Mouse (Mus musculus) heart, embryonic 14.5 days (tissue): Measurements from ENCODE around the gene Tuba3a. TPM values are rescaled to one million over a fixed set of nuclear protein-coding genes. Genes with fewer than 3 reads are reported as not detected.

Experiments used
- ATAC-seq: fragments of 200-750 bp; cut with Nextera tagmentation; 2 replicates; pipeline ENCODE4 v1.8.0; 2017; ENCODE audit warnings: low read depth, moderate TSS enrichment; ENCODE audit not compliant: insufficient number of reproducible peaks, insufficient read depth, low FRiP score
- H3K27ac ChIP-seq, 2 experiments: fragments of 200-500 bp in 1 of 2; fragments of 300-500 bp in 1 of 2; sonication (generic) in 1 of 2; replicated peaks in 1 of 2; 2 replicates each; pipeline ENCODE4 v1.5.1; 2012 to 2014; ENCODE audit warnings: low read depth in 2 of 2, low read length in 2 of 2, control low read depth in 1 of 2, mild to moderate bottlenecking in 1 of 2, mixed read lengths in 1 of 2; ENCODE audit not compliant: control insufficient read depth in 1 of 2, insufficient read depth in 1 of 2
- H3K27me3 ChIP-seq: fragments of 300-500 bp; sonication (generic); 2 replicates; pipeline ENCODE4 v1.6.1; 2014; ENCODE audit warnings: mild to moderate bottlenecking, low read length, control low read depth; ENCODE audit not compliant: control insufficient read depth, insufficient read depth
- H3K36me3 ChIP-seq: fragments of 300-500 bp; sonication (generic); 2 replicates; pipeline ENCODE4 v1.6.1; 2014; ENCODE audit warnings: mild to moderate bottlenecking, control low read depth, low read length, mixed read lengths; ENCODE audit not compliant: control insufficient read depth, insufficient read depth
- H3K4me1 ChIP-seq, 2 experiments: fragments of 200-500 bp in 1 of 2; fragments of 300-500 bp in 1 of 2; sonication (generic) in 1 of 2; 2 replicates each; pipeline ENCODE4 v1.6.1; 2012 to 2014; ENCODE audit warnings: low read length in 2 of 2, control low read depth in 1 of 2, mixed read lengths in 1 of 2; ENCODE audit not compliant: control insufficient read depth in 2 of 2, insufficient read depth in 2 of 2
- H3K4me2 ChIP-seq: fragments of 300-500 bp; sonication (generic); 2 replicates; pipeline ENCODE4 v1.6.1; 2014; ENCODE audit warnings: mild to moderate bottlenecking, low read length
- H3K4me3 ChIP-seq, 2 experiments: fragments of 200-500 bp in 1 of 2; fragments of 300-500 bp in 1 of 2; sonication (generic) in 1 of 2; 2 replicates each; pipeline ENCODE4 v1.5.1; 2012 to 2014; ENCODE audit warnings: low read length in 2 of 2, mild to moderate bottlenecking in 2 of 2, control low read depth in 1 of 2, low read depth in 1 of 2, moderate library complexity in 1 of 2; ENCODE audit not compliant: control insufficient read depth in 1 of 2, insufficient read depth in 1 of 2
- H3K9ac ChIP-seq: fragments of 300-500 bp; sonication (generic); 2 replicates; pipeline ENCODE4 v1.6.1; 2014; ENCODE audit warnings: mild to moderate bottlenecking, low read length
- H3K9me3 ChIP-seq: fragments of 300-500 bp; sonication (generic); 2 replicates; pipeline ENCODE4 v1.6.1; 2016; ENCODE audit warnings: low read length, control low read depth; ENCODE audit not compliant: control insufficient read depth
- WGBS: fragments of 180-500 bp; shearing (Covaris S2); extraction: QIAGEN DNeasy Blood & Tissue Kit; methylation state at CpG from one replicate; pipeline ENCODE4 v1.1.7; 2014; 5-methylcytosine and 5-hydroxymethylcytosine counted together
- polyA plus RNA-seq: library from polyadenylated mRNA; unstranded; fragments of >200 nt; fragmentation: Nextera tagmentation; extraction: Ambion mirVana; gene quantifications from 2 replicates; pipeline ENCODE4 v1.2.1, GENCODE M21; 2014

Gene Tuba3a
- polyA plus RNA-seq, 1 experiment from 2014 or later = not detected

- no peaks in the 10 kb centered on the region for H3K4me1 ChIP-seq
- WGBS = 77% methylated on average over 3 of the region's 3 CpGs
- no peaks in the 10 kb centered on the region for H3K27me3 ChIP-seq
- no peak overlapping the region for H3K9ac ChIP-seq
- H3K27ac ChIP-seq = no peak overlapping the region
- no peak for ATAC-seq
- no peak overlapping the region for H3K4me3 ChIP-seq
- no peak overlapping the region for H3K4me2 ChIP-seq
- no peaks in the 10 kb centered on the region for H3K9me3 ChIP-seq
- H3K36me3 ChIP-seq = no peaks in the 10 kb centered on the region
Measured at GRCm38 (mm10) chr6:125252285-125252684, 33.6 kb downstream of the Tuba3a start.

GRCm38 (mm10) chr6:125244551-125244950 lies 41.3 kb downstream of the Tuba3a start:
- no peak overlapping the region for H3K9ac ChIP-seq
- 0 out of 4 replicates have a peak, but pooled peaks cover 0 to 2% of the 10 kb centered on the region in 2 experiments for H3K4me1 ChIP-seq
- no peaks in the 10 kb centered on the region for H3K27me3 ChIP-seq
- no peak overlapping the region for H3K4me3 ChIP-seq
- H3K36me3 ChIP-seq = no peaks in the 10 kb centered on the region
- WGBS = 37% methylated on average over 1 of the region's 1 CpGs
- H3K27ac ChIP-seq = no peak overlapping the region
- ATAC-seq = no peak
- H3K9me3 ChIP-seq = no peaks in the 10 kb centered on the region
- H3K4me2 ChIP-seq = no peak overlapping the region

- ATAC-seq = no peak
- Histone ChIP-seq H3K36me3 (no peaks in the 10 kb centered on the region), H3K4me2 (no peak overlapping the region), H3K9me3 (no peaks in the 10 kb centered on the region), H3K4me3 (no peak overlapping the region), H3K9ac (no peak overlapping the region), H3K27ac (no peak overlapping the region), H3K27me3 (no peaks in the 10 kb centered on the region), H3K4me1 (0 out of 4 replicates have a peak, but pooled peaks cover 0 to 2% of the 10 kb centered on the region in 2 experiments)
- 71% methylated on average over 8 of the region's 8 CpGs for WGBS
Measured at GRCm38 (mm10) chr6:125241566-125241965, 44.3 kb downstream of the Tuba3a start.

- no peaks in the 10 kb centered on the region for H3K9me3 ChIP-seq
Measured at GRCm38 (mm10) chr6:125240617-125241016, 45.2 kb downstream of the Tuba3a start.

GRCm38 (mm10) chr6:125239547-125239946 lies 46.3 kb downstream of the Tuba3a start:
- peaks cover 0 to 5% of the 10 kb centered on the region in 2 experiments; a peak in 3 of 4 replicates for H3K4me1 ChIP-seq
- WGBS = 80% methylated on average over 5 of the region's 5 CpGs

More at GRCm38 (mm10) chr6:125240617-125241016, 45.2 kb downstream of the Tuba3a start:
- WGBS = 68% methylated on average over 5 of the region's 5 CpGs
- Histone ChIP-seq H3K36me3 (no peaks in the 10 kb centered on the region), H3K4me1 (0 out of 4 replicates have a peak, but pooled peaks cover 0 to 2% of the 10 kb centered on the region in 2 experiments), H3K27ac (no peak overlapping the region), H3K9ac (no peak overlapping the region), H3K4me2 (no peak overlapping the region), H3K27me3 (no peaks in the 10 kb centered on the region), H3K4me3 (no peak overlapping the region)
- no peak for ATAC-seq

GRCm38 (mm10) chr6:125238396-125238795 lies 47.4 kb downstream of the Tuba3a start:
- Histone ChIP-seq H3K4me1 (peaks cover 8 to 11% of the 10 kb centered on the region in 2 experiments), H3K27ac (no peak overlapping the region), H3K4me2 (no peak overlapping the region), H3K27me3 (no peaks in the 10 kb centered on the region), H3K9me3 (no peaks in the 10 kb centered on the region), H3K4me3 (no peak overlapping the region), H3K36me3 (no peaks in the 10 kb centered on the region), H3K9ac (no peak overlapping the region)
- no peak for ATAC-seq
- WGBS = 35% methylated on average over 6 of the region's 6 CpGs

More at GRCm38 (mm10) chr6:125239547-125239946, 46.3 kb downstream of the Tuba3a start:
- Histone ChIP-seq H3K4me3 (no peak overlapping the region), H3K9ac (no peak overlapping the region), H3K9me3 (no peaks in the 10 kb centered on the region), H3K27me3 (no peaks in the 10 kb centered on the region), H3K27ac (no peak overlapping the region), H3K4me2 (no peak overlapping the region), H3K36me3 (no peaks in the 10 kb centered on the region)
- no peak for ATAC-seq

- H3K27ac ChIP-seq = no peak overlapping the region
- no peak overlapping the region for H3K4me3 ChIP-seq
- no peak overlapping the region for H3K4me2 ChIP-seq
- H3K36me3 ChIP-seq = no peaks in the 10 kb centered on the region
- 86% methylated on average over 4 of the region's 4 CpGs for WGBS
- H3K9ac ChIP-seq = no peak overlapping the region
- H3K9me3 ChIP-seq = no peaks in the 10 kb centered on the region
- H3K4me1 ChIP-seq = peaks cover 8 to 11% of the 10 kb centered on the region in 2 experiments
- ATAC-seq = no peak
- H3K27me3 ChIP-seq = no peaks in the 10 kb centered on the region
Measured at GRCm38 (mm10) chr6:125237421-125237820, 48.4 kb downstream of the Tuba3a start.

GRCm38 (mm10) chr6:125236782-125237181 lies 49.1 kb downstream of the Tuba3a start, which contains the start of gene Cd27:
Gene Cd27, minus strand, starts transcription at chr6:125237010.
- no peaks in the 10 kb centered on the region for H3K36me3 ChIP-seq
- H3K27ac ChIP-seq = no peak within 1 kb of the TSS
- 58% methylated on average over 6 of the region's 6 CpGs for WGBS
- H3K9me3 ChIP-seq = no peaks in the 10 kb centered on the region
- no peaks in the 10 kb centered on the region for H3K27me3 ChIP-seq
- no peak within 1 kb of the TSS for H3K4me3 ChIP-seq
- H3K9ac ChIP-seq = no peak within 1 kb of the TSS
- no peak within 1 kb of the TSS for H3K4me2 ChIP-seq
- peaks cover 12 to 16% of the 10 kb centered on the region in 2 experiments for H3K4me1 ChIP-seq
- ATAC-seq = no peak
